Mouse (Mus musculus): Measurements from ENCODE around the gene Dnmt3c. TPM values are rescaled to one million over a fixed set of nuclear protein-coding genes. Genes with fewer than 3 reads are reported as not detected.

Dnmt3c gene
- polyA plus RNA-seq, 1 experiment: not detected

GRCm38 (mm10) chr2:153778638-153779362 is 82.3 kb downstream of the Dnmt3c start:
- TF ChIP-seq CTCF (IDR thresholded peaks at IDR 0.05; ENCODE audit: extremely low read depth, insufficient read length, insufficient replicate concordance, low read depth, low read length) (no peak), POLR2A (IDR thresholded peaks at IDR 0.05; ENCODE audit: low read depth, low read length) (0 out of 2 replicates have a peak, but pooled peaks have one; percentile 24)
- 7% methylated on average over 24 of the region's 24 CpGs for WGBS
- Histone ChIP-seq H3K27ac (ENCODE audit: insufficient read depth, low read depth, low read length) (no peak overlapping the region), H3K27me3 (ENCODE audit: control insufficient read depth, insufficient read depth, low read length) (no peaks in the 10 kb centered on the region), H3K4me1 (ENCODE audit: control insufficient read depth, insufficient read depth, insufficient read length, low read length) (peaks cover 9% of the 10 kb centered on the region; the same call in 1 of the 2 replicates), H3K36me3 (ENCODE audit: control insufficient read depth, insufficient read depth, low read length) (peaks cover 3% of the 10 kb centered on the region; the same call in 1 of the 2 replicates), H3K4me3 (ENCODE audit: low read depth, low read length) (peak overlapping the region; percentile 63)

Other genes starting within 250 kb of the Dnmt3c start
- gene 4930404H24Rik, start 203.9 kb upstream of the Dnmt3c start, polyA plus RNA-seq (2012; rRNA removed): not detected in 2 replicates
- 23.5 and 47.5 TPM in 2 replicates for gene Nol4l, start 166.7 kb upstream of the Dnmt3c start, polyA plus RNA-seq (2012; rRNA removed)
- gene Commd7, start 63.9 kb upstream of the Dnmt3c start, polyA plus RNA-seq (2012; rRNA removed): 9.0 and 16.2 TPM in 2 replicates
- gene Dnmt3b, start 47.2 kb upstream of the Dnmt3c start, polyA plus RNA-seq (2012; rRNA removed): 0.61 and 0.98 TPM in 2 replicates
- 1.5 and 3.8 TPM in 2 replicates for gene Mapre1, start 44.6 kb downstream of the Dnmt3c start, polyA plus RNA-seq (2012; rRNA removed)
- 0.10 TPM in 1 of 2 replicates, not detected in the other for gene Efcab8, start 83.3 kb downstream of the Dnmt3c start, polyA plus RNA-seq (2012; rRNA removed)
- gene Sun5, start 174.4 kb downstream of the Dnmt3c start, polyA plus RNA-seq (2012; rRNA removed): not detected in 2 replicates
- gene Bpifb2, start 178.4 kb downstream of the Dnmt3c start, polyA plus RNA-seq (2012; rRNA removed): not detected in 2 replicates
- gene Bpifb6, start 203.7 kb downstream of the Dnmt3c start, polyA plus RNA-seq (2012; rRNA removed): not detected in 2 replicates
- gene Bpifb3, start 221.6 kb downstream of the Dnmt3c start, polyA plus RNA-seq (2012; rRNA removed): not detected in 2 replicates
- gene Bpifb4, start 241.6 kb downstream of the Dnmt3c start, polyA plus RNA-seq (2012; rRNA removed): 0.13 TPM in 1 of 2 replicates, not detected in the other